Mouse (Mus musculus): ENCODE data around the gene H2-DMb1. TPM values are rescaled to one million over a fixed set of nuclear protein-coding genes. Genes with fewer than 3 reads are reported as not detected.

H2-DMb1 gene
- polyA plus RNA-seq, 1 experiment from 2014 or later = 3.2 TPM

DNA sequence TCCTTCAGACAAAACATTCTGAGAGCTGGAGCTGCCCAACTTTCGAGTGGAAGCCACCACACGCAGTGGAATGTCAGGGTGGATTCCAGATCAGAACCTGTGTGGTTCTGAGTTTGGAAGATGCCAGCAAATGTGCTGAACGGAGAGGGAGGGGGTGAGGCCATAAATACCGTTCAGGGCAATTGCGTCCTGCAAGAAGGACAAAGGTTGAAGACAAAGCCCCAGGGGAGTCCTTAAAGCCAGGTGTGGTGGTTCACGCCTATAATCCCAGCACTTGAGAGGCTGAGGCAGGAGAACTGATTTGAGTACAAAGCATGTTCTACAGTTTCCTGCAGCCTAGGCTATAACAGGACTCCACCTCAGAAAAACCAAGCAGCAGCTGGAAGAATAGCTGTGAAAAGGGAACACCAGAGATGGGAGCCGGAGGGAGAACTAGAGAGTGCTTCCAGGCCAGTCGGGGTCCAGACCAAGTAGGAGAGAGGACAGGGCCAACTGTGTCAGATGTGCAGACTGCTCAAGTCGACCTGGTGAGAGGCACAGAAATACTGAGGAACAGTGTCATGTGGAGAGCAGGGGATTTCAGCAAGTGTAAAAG lies 25.9 kb upstream of the H2-DMb1 start:
- 41% methylated on average over 9 of the region's 9 CpGs for WGBS
- Histone ChIP-seq H3K4me1 (replicated peaks) (peaks cover 42% of the 10 kb centered on the region), H3K9ac (no peak overlapping the region), H3K36me3 (no peaks in the 10 kb centered on the region), H3K27ac (peak overlapping the region; percentile 64), H3K4me3 (replicated peaks) (no peak overlapping the region), H3K27me3 (replicated peaks) (no peaks in the 10 kb centered on the region), H3K9me3 (no peaks in the 10 kb centered on the region), H3K4me2 (replicated peaks) (peak overlapping the region; percentile 24; the same call in 1 of the 2 replicates)
- ATAC-seq = peak; percentile 0; the same call in 1 of the 2 replicates

DNA sequence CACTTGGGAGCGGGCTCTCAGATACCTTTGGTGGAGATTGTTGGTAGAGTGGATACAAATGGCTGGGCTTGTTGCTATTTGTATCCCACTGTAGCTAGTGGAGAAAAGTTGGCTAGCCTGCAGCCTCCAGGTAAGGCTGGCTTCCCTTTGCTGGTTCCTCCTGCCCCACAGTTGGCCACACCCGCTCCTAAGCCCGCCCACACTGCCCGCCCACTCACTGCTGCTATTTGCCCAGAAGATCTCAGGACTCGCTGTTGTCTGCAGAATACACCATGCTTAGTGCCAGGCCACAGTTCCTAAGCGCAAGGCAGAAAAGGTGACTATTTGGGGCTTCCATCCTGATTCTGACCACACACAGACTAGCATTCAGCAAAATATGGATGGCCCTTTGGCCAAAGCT lies 25.4 kb upstream of the H2-DMb1 start:
- Histone ChIP-seq H3K4me1 (replicated peaks) (peaks cover 42% of the 10 kb centered on the region), H3K4me2 (replicated peaks) (peak overlapping the region; percentile 24; the same call in 1 of the 2 replicates), H3K27me3 (replicated peaks) (no peaks in the 10 kb centered on the region), H3K36me3 (no peaks in the 10 kb centered on the region), H3K9ac (no peak overlapping the region), H3K4me3 (replicated peaks) (no peak overlapping the region), H3K9me3 (no peaks in the 10 kb centered on the region), H3K27ac (peak overlapping the region; percentile 64)
- 28% methylated on average over 6 of the region's 6 CpGs for WGBS
- peak; percentile 29 for ATAC-seq

DNA sequence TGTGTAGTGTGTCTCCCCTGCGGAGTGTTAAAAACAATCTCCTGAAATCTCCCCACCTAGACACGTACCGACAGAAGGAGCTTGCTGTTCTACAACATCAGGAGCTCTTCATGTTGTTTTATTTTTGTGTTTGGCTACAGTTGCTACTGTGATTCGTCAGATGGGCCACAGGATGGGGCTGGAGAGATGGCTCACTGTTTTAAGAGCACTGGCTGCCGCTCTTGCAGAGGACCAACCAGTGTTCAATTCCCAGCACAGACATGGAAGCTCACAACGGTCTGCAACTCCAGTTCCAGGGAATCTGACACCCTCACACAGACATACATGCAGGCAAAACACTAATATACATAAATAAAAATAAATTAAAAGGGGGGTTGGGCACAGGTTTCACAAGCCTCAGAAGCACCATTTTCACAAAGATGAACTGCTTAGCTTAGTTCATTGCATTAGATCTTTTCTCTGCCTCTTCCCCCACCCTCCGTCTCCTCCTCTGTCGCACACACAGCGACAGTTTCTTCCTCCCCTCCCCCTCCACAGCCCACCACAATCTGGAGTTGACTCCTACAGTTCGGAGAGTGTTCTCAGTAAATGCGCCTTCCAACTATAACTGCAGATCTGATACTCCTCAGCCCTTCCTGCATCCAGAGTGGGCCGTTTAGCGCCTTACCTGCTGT lies 24.5 kb upstream of the H2-DMb1 start:
- H3K4me3 ChIP-seq (replicated peaks) = no peak overlapping the region
- H3K27me3 ChIP-seq (replicated peaks) = no peaks in the 10 kb centered on the region
- no peak for ATAC-seq
- H3K9ac ChIP-seq = no peak overlapping the region
- peaks cover 41% of the 10 kb centered on the region for H3K4me1 ChIP-seq (replicated peaks)
- WGBS = 33% methylated on average over 13 of the region's 13 CpGs
- no peaks in the 10 kb centered on the region for H3K9me3 ChIP-seq
- H3K4me2 ChIP-seq (replicated peaks) = peak overlapping the region; percentile 28
- no peak overlapping the region for H3K27ac ChIP-seq
- no peaks in the 10 kb centered on the region for H3K36me3 ChIP-seq

DNA sequence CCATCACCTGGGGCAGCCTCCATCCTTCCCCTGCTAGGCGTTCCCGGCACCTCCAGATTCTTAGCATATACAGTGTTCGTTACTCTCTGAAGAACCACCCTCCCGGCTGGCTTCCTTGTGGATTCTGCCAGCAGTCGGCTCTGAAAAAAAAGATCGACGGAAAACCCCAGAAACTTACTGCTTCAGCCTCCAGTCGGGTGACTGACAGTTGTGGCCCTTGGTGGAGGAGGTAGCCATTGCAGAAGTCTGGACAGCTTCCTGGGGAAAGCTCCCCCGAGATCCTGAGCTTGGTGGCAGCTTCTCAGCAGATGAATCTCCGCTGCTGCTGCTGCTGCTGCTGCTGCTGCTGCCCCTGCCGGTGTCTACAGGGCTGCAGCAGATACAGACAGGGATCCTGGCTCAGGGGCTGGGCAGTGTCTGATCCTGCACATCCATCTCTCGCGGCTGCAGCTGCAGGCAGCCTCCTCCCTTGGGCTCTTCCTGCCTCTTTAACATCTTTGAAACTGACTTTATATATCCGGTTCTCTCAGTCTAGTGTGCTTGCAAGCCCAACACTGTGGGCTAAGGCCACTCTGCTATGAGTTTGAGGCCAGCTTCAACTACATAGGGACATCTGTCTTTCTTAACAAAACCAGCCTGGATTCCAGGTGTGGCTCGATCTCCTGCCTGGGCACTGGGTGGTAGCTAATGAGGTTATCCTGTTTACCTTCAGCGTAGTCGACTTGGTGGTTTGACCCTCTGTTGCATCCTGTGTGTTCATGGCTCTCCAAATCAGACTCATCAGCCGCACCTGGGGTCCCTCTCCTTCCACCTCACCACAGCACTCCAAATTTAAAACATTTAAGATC lies 23.7 kb upstream of the H2-DMb1 start:
- Histone ChIP-seq H3K9ac (no peak overlapping the region), H3K4me2 (replicated peaks) (peak overlapping the region; percentile 28), H3K27me3 (replicated peaks) (no peaks in the 10 kb centered on the region), H3K4me3 (replicated peaks) (no peak overlapping the region), H3K4me1 (replicated peaks) (peaks cover 34% of the 10 kb centered on the region), H3K9me3 (no peaks in the 10 kb centered on the region), H3K27ac (no peak overlapping the region), H3K36me3 (no peaks in the 10 kb centered on the region)
- no peak for ATAC-seq
- WGBS = 24% methylated on average over 18 of the region's 18 CpGs

DNA sequence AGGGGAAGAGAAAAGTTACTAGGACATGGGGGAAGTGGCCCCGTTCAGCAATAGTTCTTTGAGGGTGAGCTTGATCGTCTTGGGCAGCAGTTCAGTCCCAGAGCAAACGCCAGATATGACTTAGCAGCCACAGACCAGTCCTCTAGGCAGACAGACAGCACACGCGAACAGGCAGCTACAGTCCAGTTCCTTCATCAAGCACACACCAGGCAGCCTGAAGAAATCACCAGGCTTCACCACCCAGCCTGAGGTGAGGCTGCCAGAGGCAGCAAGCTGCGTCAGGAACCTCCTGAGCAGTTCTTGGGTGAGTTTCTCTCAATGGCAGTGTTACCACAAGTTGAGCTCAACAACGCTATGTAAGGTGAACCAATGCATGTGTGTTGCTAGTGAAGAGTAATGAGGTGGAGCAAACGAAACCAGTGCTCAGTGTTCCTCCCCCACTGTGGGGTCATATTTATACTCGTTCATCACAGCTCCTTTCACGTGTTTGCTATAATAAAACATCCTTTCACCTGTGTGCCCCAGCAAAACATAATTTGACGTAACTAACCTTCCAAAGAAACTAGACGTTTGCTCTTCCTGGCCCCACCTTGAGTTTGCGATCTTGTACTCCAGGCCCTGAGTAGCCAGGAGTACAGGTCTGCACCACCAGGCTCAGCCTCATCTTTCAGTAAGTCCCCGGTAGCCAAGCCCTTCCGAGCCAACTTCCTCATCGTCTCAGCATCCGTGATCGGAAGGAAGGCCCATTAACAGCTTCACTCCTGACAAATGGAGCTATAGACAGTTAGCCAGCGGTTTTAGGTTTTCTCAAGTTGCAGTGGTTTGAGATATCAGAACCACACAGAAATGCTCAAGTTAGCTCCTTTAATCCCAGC lies 22.6 kb upstream of the H2-DMb1 start:
- Histone ChIP-seq H3K4me2 (replicated peaks) (no peak overlapping the region), H3K4me1 (replicated peaks) (peaks cover 31% of the 10 kb centered on the region), H3K27me3 (replicated peaks) (no peaks in the 10 kb centered on the region), H3K9me3 (no peaks in the 10 kb centered on the region), H3K9ac (no peak overlapping the region), H3K36me3 (no peaks in the 10 kb centered on the region), H3K27ac (no peak overlapping the region), H3K4me3 (replicated peaks) (no peak overlapping the region)
- WGBS = 70% methylated on average over 19 of the region's 19 CpGs
- ATAC-seq = no peak

- WGBS = 79% methylated on average over 7 of the region's 7 CpGs
- Histone ChIP-seq H3K4me1 (replicated peaks) (peaks cover 24% of the 10 kb centered on the region), H3K9me3 (no peaks in the 10 kb centered on the region), H3K27ac (no peak overlapping the region), H3K4me3 (replicated peaks) (no peak overlapping the region), H3K27me3 (replicated peaks) (no peaks in the 10 kb centered on the region), H3K9ac (no peak overlapping the region), H3K4me2 (replicated peaks) (no peak overlapping the region), H3K36me3 (no peaks in the 10 kb centered on the region)
- no peak for ATAC-seq
Observed at GRCm38 (mm10) chr17:34131911-34132310, 21.0 kb upstream of the H2-DMb1 start.

DNA sequence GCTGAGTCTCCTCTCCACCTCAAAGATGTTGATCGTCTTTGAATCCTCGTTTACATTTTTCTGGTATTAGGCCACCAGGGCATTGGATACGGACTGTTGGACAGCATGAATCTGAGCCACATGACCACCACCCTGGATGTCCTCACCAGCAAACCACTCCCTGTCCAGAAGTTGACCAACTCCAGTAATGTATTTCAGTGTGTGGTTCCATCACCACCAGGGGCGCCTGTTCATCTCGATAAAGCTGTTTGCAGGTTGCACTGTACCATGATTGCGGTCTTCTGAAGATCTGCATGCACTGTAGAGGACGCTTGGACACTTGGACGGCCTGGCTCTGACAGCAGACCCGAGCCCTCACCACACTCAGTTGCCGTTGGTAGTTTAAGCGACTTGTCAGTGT lies 19.6 kb upstream of the H2-DMb1 start:
- H3K27ac ChIP-seq = no peak overlapping the region
- no peak overlapping the region for H3K4me3 ChIP-seq (replicated peaks)
- H3K9me3 ChIP-seq = no peaks in the 10 kb centered on the region
- H3K36me3 ChIP-seq = no peaks in the 10 kb centered on the region
- 0 out of 2 replicates have a peak, but pooled peaks cover 3% of the 10 kb centered on the region for H3K27me3 ChIP-seq (replicated peaks)
- no peak overlapping the region for H3K9ac ChIP-seq
- ATAC-seq = no peak
- no peak overlapping the region for H3K4me2 ChIP-seq (replicated peaks)
- WGBS = 78% methylated on average over 11 of the region's 11 CpGs
- peaks cover 12% of the 10 kb centered on the region for H3K4me1 ChIP-seq (replicated peaks)

DNA sequence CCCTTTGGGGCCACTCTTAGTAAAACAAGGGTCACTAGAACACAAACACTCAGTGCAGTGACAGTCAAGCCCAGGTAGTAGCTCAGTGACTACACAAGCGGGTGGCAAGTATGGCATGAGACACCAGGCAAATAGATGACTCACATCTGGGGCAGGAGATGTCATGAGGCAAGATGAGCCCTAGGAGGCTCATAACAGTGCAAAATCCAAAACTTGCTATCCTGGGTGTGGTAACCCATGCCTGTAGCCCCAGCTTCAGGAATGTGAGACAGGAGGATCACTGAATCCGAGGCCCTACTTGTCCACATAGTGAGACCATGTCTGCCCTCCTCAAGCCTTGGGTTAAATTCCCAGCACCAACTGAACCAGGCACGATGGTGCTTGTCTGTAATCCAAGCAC lies 18.4 kb upstream of the H2-DMb1 start:
- H3K4me1 ChIP-seq (replicated peaks) = peaks cover 7% of the 10 kb centered on the region; the same call in 1 of the 2 replicates
- WGBS = 84% methylated on average over 3 of the region's 3 CpGs
- 0 out of 2 replicates have a peak, but pooled peaks cover 4% of the 10 kb centered on the region for H3K27me3 ChIP-seq (replicated peaks)
- no peak overlapping the region for H3K4me3 ChIP-seq (replicated peaks)
- H3K36me3 ChIP-seq = no peaks in the 10 kb centered on the region
- no peak overlapping the region for H3K9ac ChIP-seq
- no peak overlapping the region for H3K27ac ChIP-seq
- no peaks in the 10 kb centered on the region for H3K9me3 ChIP-seq
- no peak for ATAC-seq
- no peak overlapping the region for H3K4me2 ChIP-seq (replicated peaks)

DNA sequence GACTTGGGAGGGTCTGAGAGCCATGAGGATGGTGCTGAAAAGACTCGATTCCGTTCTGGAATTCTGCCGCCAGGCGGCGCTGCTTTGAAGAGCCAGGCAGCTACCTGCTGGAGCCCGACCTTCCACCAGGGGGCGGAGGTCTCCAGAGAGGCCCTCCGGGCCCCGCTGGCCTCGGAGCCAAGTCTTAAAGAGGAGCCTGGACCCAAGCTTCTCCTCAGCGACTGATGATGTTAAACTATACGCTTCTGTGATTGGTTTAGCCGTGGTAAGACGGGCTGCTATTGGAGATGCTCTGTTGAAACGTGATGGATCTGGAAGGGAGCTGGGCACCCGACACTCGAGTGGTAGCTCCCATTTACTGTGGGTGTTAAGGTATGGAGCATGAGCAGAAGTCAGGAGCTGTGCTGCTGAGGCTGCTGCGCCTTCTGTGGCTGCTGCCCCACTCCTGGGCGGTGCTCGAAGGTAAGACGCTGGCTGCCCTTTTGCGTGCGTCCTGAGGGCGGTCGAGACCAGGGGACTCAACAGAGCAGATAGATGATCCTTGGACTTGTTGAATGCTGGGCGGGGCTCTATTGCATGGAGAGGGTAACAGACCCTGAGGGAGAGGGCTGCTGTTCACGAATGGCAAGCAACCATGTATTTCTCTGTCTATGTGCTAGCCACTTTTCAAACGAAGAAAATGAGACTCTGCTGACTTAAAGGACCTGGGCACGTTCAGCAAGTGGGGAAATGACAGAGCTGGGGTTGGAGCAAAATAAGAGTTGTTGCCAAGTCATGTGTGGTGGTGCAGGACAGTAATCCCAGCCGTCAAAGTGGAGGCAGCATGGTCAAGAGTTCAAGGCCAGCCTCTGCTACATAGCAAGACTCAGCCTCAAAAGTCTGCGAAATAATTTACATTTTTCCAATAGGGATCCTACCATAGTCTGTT lies 17.3 kb upstream of the H2-DMb1 start:
- 0 out of 2 replicates have a peak overlapping the region, but pooled peaks have one; percentile 20 for H3K9ac ChIP-seq
- H3K27ac ChIP-seq = no peak overlapping the region
- peak; percentile 98 for ATAC-seq
- 7% methylated on average over 31 of the region's 31 CpGs for WGBS
- H3K36me3 ChIP-seq = no peaks in the 10 kb centered on the region
- H3K4me2 ChIP-seq (replicated peaks) = peak overlapping the region; percentile 72
- H3K4me1 ChIP-seq (replicated peaks) = peaks cover 10% of the 10 kb centered on the region; the same call in 1 of the 2 replicates
- H3K4me3 ChIP-seq (replicated peaks) = peak overlapping the region; percentile 35
- H3K27me3 ChIP-seq (replicated peaks) = peaks cover 8% of the 10 kb centered on the region
- H3K9me3 ChIP-seq = no peaks in the 10 kb centered on the region

- H3K4me3 ChIP-seq (replicated peaks) = no peak overlapping the region
- no peak overlapping the region for H3K27ac ChIP-seq
- no peak overlapping the region for H3K9ac ChIP-seq
- no peak overlapping the region for H3K4me2 ChIP-seq (replicated peaks)
- WGBS = 70% methylated on average over 7 of the region's 7 CpGs
- H3K27me3 ChIP-seq (replicated peaks) = peaks cover 8% of the 10 kb centered on the region
- H3K4me1 ChIP-seq (replicated peaks) = peaks cover 10% of the 10 kb centered on the region; the same call in 1 of the 2 replicates
- ATAC-seq = no peak
- no peaks in the 10 kb centered on the region for H3K9me3 ChIP-seq
- H3K36me3 ChIP-seq = no peaks in the 10 kb centered on the region
Observed at GRCm38 (mm10) chr17:34137601-34138000, 15.3 kb upstream of the H2-DMb1 start.

DNA sequence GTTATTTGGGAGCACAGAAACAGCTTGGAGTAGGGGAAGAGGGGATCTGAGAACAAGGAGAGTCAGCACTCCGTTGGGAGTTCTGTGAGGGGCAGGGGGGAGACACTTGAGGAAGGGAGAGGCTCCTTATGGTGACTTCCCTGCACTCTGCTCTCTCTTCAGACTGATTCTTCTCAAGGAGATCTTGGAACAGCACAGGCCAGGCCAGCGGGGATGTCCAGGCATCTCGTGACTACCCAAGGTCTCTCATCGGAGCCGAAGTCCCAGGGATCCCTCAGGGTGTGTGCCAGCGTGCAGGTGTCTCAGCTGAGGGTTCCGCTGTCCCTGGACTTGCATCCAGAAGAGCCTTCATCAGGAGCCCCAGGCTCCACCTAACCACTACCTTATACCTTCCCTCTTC lies 14.2 kb upstream of the H2-DMb1 start:
- whole genome bisulfite sequencing = 86% methylated on average over 7 of the region's 7 CpGs
- no peak overlapping the region for H3K9ac ChIP-seq

More for the DNA sequence above, 14.2 kb upstream of the H2-DMb1 start:
- ATAC-seq = no peak
- Histone ChIP-seq H3K36me3 (no peaks in the 10 kb centered on the region), H3K4me1 (replicated peaks) (peaks cover 10% of the 10 kb centered on the region; the same call in 1 of the 2 replicates), H3K4me3 (replicated peaks) (no peak overlapping the region), H3K27me3 (replicated peaks) (peaks cover 8% of the 10 kb centered on the region), H3K27ac (no peak overlapping the region), H3K9me3 (no peaks in the 10 kb centered on the region), H3K4me2 (replicated peaks) (no peak overlapping the region)

Measured in intestine, embryonic 15.5 days (tissue).